Mouse (Mus musculus): ENCODE measurements around the gene Gm281.

DNA sequence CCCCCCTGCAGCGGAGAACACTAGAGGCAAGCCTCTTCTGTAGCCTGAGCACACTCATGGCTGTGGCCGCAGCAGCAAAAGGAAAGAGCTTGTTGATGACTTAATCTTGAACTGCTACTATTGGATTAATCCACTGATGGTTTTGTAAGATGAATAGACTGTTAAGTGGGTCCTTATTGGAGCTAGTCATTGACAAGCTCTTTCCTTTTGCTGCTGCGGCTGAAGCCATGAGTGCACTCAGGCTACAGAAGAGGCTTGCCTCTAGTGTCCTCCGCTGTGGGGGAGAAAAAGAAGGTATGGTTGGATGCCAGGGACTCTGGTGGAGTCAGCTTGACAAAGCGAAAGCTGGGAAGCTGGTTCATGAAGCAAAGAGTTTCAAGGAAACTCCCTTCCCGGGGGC lies 135.9 kb downstream of the Gm281 start:
- TF ChIP-seq CTCF (IDR thresholded peaks at IDR 0.05; ENCODE audit: low read depth, low read length) (no peak), GATA1 (IDR thresholded peaks at IDR 0.05; ENCODE audit: borderline replicate concordance, low read length) (no peak), TAL1 (conservative IDR thresholded peaks at IDR 0.05; ENCODE audit: low read depth, low read length) (no peak), GATA2 (IDR thresholded peaks at IDR 0.05; ENCODE audit: borderline replicate concordance, low read depth, low read length) (no peak)
